Mouse (Mus musculus) C2C12 (cell line): ENCODE results near the gene Rnf4.
A peak's percentile ranks its signal among the peaks of the same experiment; 100 is the strongest.

ENCODE experiments used
- CEBPB ChIP-seq: IDR thresholded peaks from one replicate; pipeline ENCODE4 v1.6.1; 2011; ENCODE audit warnings: low read depth, mild to moderate bottlenecking, control low read depth, moderate library complexity
- CTCF ChIP-seq: IDR thresholded peaks from one replicate; pipeline ENCODE4 v1.5.1; 2011; ENCODE audit not compliant: control insufficient read depth, insufficient read depth, insufficient read length
- MAX ChIP-seq: IDR thresholded peaks from one replicate; pipeline ENCODE4 v1.6.1; 2011; ENCODE audit warnings: mild to moderate bottlenecking, control low read depth
- MYOG ChIP-seq: IDR thresholded peaks from one replicate; pipeline ENCODE4 v1.6.1; 2011; ENCODE audit not compliant: control insufficient read depth, insufficient read length; ENCODE audit errors: extremely low read depth
- USF1 ChIP-seq: IDR thresholded peaks from one replicate; pipeline ENCODE4 v1.6.1; 2011; ENCODE audit warnings: low read depth, mild to moderate bottlenecking, control low read depth, moderate library complexity

DNA sequence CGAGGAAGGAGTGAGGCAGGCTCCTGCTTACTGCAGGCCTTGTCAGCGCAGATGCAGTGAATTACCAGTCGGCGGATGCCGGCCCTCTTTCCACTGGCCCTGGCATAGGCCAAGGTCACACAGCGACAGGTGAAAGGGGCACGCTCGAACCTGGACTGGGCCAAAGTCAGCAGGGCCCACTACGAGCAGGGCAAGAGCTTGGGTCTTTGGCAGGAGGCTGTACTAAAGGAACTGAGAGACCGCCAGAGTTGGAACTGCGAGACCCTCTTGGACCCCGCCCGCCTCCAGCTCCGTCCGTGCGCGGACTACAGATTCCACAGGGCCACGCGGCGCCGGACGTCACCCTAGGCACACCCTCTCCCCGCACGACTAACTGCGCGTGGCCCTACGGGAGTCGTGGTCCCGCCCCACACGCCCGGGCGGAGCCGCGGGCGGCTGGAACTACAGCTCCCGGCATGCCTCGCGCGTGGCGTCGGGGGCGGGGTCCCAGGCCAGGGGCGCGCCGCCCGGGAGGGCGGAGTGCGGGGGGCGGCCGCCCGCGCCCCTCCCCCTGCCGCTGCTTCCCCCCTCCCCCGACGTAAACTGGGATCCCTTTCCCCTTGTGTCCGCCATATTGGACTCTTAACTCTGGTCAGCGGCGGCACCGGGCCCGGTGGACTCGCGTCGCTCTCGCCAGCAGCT lies 33.4 kb downstream of the Rnf4 start, which contains the start of gene Fam193a:
- TF ChIP-seq MYOG = no peak
- no peak for TF ChIP-seq CTCF
- no peak for TF ChIP-seq CEBPB
- TF ChIP-seq USF1 = no peak
- TF ChIP-seq MAX = peak; percentile 72
